Mouse (Mus musculus): ENCODE data around the gene Trib3. TPM values are rescaled to one million over a fixed set of nuclear protein-coding genes. Genes with fewer than 3 reads are reported as not detected.
"Not testable (repeated sequence)": the region's sequence is repeated elsewhere in the genome, so short reads cannot be mapped to it uniquely, and the experiment has no call there.

Trib3 gene
- 10.6 and 19.7 TPM in 2 replicates for total RNA-seq (2021)
- long read RNA-seq, transcript Trib3-201 (4 exons, 2,026 nt), result major isoform, 14 of 16 reads
- long read RNA-seq, partial matches to known transcripts, result 2 of 16 reads
- long read RNA-seq, other reads (novel, unspliced or antisense), result 0 of 16 reads

DNA sequence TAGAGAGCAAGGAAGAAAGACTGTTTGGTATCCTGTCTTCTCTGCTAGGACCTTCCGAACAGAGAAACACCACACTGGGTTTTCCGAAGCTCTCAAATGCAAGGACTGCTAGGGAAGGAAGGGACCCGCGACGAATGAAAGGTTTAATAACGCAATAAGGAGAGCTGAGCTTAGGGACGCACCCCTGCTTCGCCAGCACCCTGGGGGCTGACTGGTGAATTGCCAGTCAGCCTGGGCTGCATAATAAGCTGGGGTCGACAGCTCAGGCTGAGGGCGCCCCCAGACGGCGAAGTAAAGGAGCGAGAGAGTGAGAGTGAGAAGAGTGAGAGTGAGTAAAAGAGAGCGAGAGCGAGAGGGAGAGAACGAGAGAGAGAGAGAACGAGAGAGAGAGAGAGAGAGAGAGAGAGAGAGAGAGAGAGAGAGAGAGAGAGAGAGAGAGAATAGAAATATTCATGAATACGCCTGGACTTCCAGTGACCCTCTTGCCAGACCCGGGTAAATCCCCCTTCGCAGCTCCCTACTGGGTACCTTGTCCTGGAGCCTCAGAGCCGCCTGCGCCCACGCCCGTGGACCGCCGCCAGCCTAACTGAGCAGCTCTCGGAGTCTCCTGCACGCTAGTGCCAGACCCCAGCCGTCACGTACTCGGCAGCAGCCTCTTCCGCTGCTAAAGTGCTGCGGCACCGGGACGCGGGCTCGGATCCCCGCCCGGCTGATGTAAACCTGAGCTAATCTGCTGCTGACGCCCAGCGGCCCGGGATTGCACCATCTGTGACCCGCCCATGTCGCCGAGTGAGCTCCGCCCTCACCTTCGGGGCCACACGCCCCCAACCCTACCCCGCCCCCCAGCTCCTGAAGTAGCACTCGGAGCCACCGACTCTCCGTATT is at the start of gene Trib3:
Gene Trib3 (minus strand): TSS at position 704 of the 885 bp plus-strand sequence.
- DNase-seq, result peak; percentile 85

DNA sequence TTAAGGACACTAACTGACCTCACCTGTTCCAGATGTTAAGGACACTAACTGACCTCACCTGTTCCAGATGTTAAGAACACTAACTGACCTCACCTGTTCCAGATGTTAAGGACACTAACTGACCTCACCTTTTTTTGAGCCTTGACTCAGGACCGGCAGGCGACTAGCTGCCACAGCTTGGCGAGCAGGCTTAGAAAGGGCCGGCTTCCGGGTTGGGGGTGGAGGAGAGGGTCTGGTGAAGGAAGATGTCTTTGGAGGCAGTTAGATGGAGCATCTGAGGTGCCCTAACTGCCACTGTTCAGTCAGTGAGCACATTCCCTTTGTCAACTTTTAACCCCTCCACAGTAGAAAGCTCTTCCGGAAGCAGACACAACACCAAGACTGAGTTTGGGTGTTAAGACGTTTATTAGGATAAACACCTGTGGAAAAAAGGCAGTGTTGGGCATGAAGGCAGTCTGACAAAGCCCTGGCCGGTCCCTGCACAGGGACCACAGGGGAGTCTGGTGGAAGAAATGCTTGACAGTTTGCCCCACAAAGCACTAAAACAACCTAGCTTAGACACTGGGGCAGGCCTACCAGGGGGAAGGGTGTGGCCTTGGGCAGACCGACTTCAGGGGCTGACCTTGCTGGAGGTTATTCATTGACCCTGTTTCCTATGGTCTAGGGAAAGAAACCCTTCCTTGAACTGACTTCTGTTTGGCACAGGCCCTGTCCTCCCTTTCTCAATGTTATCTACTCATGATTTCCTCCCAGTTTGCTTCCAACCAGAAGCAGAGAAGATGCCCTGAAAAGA is 49.6 kb upstream of the Trib3 start:
- DNase-seq, result no peak

DNA sequence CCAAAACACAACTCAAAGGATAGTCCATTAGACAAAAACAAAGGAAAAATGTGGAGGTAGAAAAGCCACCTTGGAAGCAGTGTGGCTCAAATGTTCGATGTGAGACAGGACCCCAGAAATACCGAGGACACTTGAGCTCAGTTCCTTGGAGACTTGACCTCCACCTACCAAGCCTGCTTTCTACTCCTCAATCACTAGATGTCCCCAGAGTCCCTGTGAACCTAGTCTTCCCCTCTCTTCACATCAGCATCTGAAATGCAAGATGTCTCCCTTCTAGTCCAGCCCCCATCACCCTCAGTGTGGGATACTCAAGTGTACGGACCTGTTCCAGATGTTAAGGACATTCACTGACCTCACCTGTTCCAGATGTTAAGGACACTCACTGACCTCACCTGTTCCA is 49.0 kb upstream of the Trib3 start:
- no peak for DNase-seq

DNA sequence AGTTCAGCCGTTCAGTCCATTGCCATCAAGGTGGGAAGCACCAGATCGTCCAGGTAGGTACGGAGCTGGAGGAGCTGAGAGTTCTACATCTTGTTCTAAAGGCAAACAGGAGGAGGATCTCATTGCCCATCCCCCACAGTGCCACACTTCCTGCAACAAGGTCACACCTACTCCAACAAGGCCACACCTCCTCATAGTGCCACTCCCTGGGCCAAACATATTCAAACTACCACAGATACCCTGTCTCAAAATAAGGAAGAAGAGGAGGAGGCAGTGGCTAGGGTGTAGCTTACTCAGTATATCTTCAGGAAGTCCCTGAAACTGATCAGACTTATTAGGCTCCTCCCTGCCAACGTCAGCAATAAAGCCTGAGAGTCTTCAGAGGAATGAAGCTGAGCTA is 40.4 kb upstream of the Trib3 start:
- DNase-seq, result no peak

DNA sequence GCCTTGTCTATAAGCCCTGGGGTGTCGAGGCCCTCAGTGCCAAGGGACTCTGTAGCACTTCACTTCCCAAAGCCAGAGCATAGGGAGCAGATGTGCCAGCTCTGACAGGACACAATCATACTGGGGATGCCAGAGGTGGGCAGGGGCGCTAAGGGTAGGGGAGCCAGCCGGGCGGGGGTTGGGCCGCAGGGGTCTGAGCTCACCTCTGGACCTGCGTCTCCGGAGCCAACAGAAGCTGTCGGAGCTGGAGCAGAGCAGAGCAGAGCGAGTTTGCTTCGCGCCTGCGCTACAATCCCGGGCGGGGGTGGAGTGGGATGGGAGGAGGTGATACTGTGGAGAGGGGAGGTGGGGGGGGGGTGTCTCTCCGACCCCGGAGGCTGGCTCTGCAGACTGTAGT is 32.5 kb upstream of the Trib3 start, which contains the start of gene Nrsn2:
Gene Nrsn2 (minus strand): TSS at position 294 of the 397 bp plus-strand sequence.
- DNase-seq, result no peak

DNA sequence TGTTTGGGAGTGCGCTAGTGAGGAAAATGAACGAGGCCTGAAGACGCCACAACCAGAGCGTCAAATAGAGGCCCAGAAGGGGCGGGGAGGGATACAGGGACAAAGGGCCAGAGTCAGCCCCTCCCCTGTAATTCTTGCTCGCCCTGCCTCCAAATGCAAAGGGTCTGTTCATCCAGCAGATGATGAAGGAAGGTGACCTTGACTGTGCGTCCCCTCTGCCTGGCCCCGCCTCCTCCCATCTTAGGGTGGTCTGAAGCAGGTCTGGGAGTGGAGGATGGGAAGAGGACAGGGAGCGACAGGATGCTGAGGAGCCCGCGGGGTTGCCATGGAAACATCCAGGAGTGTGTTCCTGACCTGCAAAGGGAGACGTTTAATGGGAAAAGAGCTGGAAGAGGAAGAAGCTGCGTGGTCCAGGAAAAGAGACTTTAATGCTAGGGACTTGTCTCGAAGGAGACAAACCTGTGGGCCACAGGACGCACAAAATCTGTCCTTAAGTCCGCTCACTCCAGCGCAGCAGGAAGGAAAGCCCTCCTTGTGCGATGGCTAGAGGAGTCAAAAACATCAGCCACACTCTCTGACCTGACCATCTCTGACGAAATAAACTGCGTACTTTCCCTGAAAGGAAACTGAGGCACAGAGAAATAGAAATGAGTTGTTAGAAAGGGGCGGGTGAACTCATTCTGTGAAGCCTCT is 32.0 kb upstream of the Trib3 start:
- no peak for DNase-seq

DNA sequence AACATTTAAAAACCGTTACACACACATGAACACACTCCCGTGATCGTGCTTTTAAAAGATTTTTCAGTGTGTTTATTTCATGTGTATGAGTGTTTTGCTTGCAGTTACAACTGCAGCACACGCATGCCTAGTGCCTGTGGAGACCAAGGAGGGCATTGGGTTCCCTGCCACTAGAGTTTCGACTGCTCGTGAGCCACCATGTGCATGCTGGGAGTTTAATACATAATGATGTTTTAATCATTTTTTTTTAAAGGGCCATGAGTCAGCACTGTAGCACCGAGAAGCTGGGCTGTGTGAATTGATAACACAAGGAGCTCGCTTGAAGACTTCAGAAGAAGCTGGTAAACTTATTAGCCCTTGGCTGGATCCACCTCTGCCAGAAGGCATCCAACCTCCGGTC is 29.7 kb upstream of the Trib3 start:
- no peak for DNase-seq

DNA sequence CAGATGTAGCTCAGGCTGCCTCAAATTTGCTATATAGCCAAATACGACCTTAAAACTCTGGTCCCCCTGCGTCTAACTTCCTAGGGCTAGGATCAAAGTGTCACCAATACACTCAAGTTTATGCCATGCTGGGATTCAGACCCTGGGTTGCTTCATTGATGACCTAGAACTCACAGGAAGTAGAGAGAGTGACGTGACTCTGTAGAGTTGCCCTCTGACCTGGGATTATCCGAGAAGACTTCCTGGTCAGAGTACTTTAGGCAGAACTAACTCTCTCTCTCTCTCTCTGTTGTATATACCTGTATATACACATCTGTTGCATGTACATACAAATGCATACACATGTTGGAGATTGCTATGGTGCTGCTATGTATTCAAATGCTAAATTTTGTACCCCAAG is 28.8 kb upstream of the Trib3 start:
- DNase-seq, result no peak

DNA sequence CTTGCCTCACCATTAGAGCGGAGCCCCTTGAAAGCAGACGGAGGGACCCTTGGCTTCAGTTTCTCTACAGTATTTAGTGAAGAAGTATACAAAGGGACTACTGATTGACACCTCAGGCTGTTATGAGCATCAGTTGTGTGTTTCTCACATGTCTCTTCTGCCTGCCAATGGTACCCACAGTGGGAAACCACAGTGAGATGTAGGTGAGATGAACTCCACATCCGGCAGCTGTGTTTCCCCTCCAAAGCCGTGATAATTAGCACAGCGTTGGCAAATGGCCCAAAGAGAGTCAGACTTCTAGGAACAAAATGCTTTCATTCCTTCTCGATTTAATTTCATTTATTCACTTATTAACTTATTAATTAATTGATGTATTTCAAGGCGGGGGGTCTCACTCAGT is 28.3 kb upstream of the Trib3 start:
- DNase-seq, result no peak

DNA sequence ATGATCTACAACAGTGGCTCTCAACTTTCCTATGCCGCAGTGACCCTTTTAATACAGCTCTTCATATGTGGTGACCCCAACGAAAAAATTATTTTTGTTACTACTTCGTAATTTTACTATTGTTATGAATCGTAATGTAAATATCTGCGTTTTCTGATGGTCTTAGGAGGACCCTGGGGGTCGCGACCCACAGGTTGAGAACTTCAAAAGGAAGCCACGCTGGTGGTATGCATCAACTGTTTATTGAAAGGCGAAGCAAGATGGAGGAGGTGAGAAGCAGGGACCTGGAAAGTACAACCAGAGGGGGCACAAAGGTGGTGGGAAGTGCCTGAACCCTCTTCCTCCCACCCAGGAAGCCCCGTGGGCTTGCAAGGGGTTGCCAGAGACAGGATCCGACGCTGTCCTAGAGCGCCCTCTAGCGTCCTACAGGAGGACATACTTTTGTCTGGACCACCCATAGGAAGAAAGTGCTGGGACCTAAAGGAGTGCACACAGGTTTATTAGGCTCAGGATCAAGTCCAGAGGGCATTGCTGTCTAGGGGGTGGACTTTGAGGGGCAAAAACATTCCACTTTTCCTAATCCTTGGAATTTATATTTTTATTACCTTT is 24.8 kb upstream of the Trib3 start:
- peak; percentile 55 for DNase-seq

DNA sequence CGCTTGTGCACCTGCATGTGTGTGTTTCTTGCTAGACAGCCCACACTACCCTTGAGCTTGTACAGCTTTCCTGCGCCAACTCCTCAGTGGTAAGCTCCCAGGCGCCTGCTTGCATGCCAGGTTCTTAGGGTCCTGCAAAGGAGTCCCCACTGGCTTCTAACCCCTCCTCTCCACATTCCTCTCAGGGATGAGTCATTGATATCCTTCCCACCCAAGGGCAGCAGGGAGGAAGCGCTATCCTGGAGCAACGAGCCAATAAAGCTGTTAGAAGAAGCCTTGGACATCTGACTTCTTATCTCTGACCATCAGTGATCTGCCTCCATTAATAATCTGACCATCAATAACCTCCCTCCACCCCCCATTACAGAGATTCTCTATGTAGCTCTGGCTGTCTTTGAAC is 24.1 kb upstream of the Trib3 start:
- DNase-seq, result no peak

DNA sequence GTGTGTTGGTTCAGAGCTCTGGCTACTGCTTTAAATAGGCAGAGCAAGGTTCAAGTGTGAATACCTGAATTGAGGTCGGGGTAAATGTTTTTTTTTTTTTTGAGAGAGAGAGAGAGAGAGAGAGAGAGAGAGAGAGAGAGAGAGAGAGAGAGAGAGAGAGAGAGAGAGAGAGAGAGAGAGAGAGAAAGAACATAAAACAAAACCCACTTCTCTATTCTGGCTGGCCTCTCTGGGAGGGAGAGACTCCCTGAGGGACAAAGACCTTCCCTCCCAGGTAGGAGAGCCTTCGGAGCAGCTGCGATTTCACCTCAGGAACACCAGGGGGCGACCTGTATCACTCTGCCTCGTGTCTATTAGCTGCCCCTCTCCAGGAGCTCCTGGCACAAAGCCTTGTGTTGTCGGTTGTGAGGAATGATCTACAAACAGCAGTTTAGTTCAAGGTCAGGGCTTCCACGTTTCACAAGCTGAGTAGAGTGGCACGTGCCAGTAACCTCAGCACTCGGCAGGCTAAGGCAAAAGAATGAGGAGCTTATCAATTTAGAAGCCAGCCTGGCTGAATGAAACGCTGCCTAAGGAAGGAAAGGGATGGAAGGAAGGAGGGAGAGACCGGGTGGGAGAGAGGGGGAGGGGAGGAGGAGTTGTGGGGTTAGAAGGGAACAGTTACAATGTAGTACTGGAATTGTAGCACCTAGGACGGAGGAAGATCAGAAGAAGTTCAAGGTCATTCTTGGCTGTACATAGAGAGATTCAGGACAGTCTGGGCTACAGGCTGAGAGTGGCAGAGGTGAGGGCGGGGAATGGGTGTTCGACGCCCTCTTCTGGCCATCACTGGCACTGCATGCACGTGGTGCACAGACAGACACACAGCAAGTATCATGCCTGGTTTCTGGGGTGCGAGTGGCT is 19.7 kb upstream of the Trib3 start:
- DNase-seq, result peak; percentile 79

DNA sequence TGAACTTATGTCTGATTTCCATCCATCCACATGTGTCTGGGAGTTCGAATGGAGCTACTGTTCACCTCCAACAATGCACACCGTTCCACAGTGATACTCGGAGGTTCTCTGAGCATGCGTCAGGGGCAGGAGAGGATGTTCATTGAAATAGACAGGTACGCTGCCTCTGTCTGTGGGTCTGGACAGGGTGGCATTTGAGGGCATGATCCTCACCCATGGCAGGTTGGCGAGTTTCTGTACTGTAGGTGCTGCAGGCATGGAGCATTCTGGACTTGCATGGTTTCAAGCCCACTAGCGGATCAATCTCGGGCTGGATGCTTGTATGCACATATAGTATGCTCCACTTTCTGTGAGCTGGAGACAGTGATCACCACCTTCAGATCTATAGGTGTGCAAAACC is 17.4 kb upstream of the Trib3 start:
- no peak for DNase-seq

DNA sequence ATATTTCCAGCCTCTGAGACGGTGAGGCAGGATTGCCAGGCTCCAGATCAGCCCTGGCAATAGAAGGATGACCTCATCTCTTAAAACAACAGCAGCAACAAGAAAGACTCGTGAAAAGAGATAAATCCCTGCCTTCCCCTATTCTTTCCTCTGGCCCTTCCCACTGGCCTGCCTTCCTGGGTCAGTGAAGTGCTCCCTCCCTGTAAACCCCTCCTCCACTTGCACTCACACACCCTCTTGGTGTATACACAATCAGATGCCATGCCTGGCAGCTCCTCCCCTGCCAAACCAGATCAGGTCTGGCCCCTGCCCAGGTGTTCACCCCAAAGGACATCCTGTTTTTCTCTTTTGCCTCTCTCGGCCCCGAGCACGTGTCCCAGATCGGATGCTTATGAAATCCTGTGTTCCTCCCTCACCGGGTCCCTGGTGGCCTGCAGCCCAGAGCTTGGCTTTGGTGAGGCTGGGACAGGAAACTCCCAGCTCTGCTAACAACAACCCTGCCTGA is 16.5 kb upstream of the Trib3 start:
- DNase-seq, result peak; percentile 68

DNA sequence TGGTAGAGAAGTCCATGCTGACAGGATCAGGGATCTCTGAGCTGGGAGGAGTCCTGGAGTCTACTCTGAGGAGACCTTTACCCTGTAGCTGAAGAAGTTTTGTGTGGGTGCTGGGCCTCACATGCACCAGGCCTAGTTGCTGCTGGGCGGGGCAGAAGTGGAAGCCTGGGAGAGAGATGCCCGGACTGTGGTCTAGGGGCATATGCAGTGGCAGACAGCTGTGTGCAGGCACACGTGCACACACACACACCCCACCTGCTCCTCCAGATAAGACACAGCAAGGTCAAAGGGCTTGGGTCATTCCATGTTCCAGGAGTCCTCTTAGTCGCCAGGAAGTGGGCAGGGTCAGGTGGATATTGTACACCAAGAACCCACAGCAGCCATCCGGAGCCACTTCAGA is 15.8 kb upstream of the Trib3 start:
- no peak for DNase-seq

DNA sequence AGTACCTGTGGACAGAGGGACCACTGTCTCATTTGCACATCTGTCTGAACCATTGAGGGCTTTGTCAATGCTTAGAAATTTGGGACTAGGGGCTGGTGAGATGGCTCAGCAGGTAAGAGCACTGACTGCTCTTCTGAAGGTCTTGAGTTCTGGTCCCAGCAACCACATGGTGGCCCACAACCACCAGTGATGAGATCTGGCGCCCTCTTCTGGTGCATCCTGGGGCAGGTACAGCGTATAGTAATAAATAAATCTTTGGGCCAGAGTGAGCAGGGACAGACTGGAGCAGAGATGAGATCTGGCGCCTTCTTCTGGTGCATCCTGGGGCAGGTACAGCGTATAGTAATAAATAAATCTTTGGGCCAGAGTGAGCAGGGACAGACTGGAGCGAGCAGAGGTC is 15.1 kb upstream of the Trib3 start:
- DNase-seq, result not testable (repeated sequence)

DNA sequence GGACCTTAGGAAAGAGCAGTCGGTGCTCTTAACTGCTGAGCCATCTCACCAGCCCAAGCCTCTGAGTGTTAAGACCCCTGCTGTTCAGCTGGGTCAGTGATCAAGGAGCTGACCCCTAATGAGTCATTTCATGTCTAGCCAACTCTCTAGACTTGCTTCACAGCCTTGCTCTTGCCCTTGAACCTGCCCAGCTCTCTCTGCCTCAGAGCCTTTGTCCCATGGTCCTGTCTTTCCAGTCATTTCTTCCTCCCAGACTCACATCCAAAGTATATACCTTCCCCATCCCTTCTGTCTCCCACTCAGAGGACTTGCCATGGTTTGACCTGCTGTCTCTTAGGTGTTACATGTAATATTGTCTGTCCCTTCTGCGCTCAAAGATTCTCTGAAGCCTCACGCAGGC is 13.4 kb upstream of the Trib3 start:
- no peak for DNase-seq

DNA sequence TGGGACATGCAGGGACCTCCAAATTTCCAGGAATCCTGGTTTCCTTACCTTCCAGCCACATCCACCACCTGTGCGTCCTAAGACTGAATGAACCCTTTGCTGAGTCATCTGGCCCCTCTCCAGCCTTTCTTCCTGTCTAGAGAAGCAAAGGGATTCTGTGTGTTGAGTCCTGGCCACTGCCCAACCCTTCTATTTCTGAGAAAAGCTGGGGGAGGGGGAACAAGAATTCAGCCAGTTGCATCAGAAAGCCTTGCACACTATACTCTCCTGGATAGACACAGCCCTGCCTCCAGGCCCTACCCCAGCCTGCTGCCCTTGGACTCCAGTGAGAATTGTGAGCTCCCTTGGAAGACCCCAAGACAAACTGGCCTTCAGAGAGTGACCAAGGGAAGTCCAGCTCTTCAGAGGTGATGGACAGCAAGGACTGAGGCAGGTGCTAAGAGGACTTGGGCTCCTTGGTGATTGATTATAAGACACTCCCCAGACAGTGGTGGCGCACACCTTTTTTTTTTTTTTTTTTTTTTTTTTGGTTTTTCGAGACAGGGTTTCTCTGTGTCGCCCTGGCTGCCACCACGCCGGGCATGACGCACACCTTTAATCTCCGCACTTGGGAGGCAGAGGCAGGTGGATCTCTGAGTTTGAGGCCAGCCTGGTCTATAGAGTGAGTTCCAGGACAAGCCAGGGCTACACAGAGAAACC is 6.2 kb upstream of the Trib3 start:
- peak; percentile 66 for DNase-seq

DNA sequence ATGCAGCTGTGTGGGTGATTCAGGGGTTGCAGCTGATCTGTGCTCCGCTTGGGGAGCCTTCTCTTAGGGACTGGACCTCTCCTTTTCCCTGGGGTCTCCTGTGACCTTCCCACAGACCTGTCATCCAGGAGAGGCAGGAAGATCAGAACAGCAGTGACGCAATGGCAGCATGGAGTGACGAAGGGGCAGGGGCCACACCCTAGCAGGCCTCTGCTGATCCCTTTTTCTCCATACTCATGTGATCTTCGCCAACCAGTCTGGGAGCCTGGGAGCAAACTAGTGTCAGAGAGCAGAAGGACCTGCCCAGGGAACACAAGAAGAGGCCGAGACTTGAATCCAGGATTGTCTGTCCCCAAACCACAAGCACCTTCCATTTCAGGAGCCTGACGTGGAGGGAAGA is 5.4 kb upstream of the Trib3 start:
- no peak for DNase-seq

DNA sequence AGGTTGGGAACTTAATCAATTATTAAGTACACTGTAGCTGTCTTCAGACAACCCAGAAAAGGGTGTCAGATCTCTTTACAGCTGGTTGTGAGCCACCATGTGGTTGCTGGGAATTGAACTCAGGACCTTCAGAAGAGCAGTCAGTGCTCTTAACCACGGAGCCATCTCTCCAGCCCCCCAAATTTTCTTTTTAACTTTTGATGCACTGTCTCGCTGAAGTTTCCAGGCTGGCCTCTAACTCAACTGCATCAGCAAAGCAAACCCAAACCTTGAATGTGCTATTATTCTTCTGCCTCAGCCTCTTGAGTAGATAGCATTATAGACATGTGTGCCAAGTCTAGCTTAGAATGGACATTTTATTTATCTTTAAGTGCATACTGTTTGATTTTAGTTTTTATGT is 3.9 kb upstream of the Trib3 start:
- no peak for DNase-seq
